Mouse (Mus musculus): ENCODE results near the gene Eng. TPM values are rescaled to one million over a fixed set of nuclear protein-coding genes. Genes with fewer than 3 reads are reported as not detected.

Gene Eng
- polyA plus RNA-seq, 1 experiment from 2014 or later: 113 TPM

GRCm38 (mm10) chr2:32671907-32672595 lies 25.7 kb downstream of the Eng start:
- Histone ChIP-seq H3K9ac (ENCODE audit: low read depth, low read length) (no peak overlapping the region), H3K4me1 (ENCODE audit: control insufficient read depth, insufficient read depth, low read length) (peaks cover 15% of the 10 kb centered on the region; the same call in 1 of the 2 replicates), H3K27ac (ENCODE audit: low read depth, low read length) (0 out of 2 replicates have a peak overlapping the region, but pooled peaks have one; percentile 17), H3K9me3 (replicated peaks; ENCODE audit: control insufficient read depth, low read length) (no peaks in the 10 kb centered on the region), H3K27me3 (ENCODE audit: control insufficient read depth, insufficient read depth, low read length) (no peaks in the 10 kb centered on the region), H3K4me2 (no peak overlapping the region), H3K36me3 (ENCODE audit: control insufficient read depth, insufficient read depth, low read length) (peaks cover 10% of the 10 kb centered on the region; the same call in 1 of the 2 replicates), H3K4me3 (ENCODE audit: low read depth, low read length) (no peak overlapping the region)
- WGBS (ENCODE audit: insufficient replicate concordance): 59% methylated on average over 9 of the region's 9 CpGs
- no peak for ATAC-seq (replicated peaks; ENCODE audit: insufficient number of reproducible peaks, low FRiP score, low TSS enrichment)

- Histone ChIP-seq H3K36me3 (ENCODE audit: control insufficient read depth, insufficient read depth, low read length) (peaks cover 10% of the 10 kb centered on the region; the same call in 1 of the 2 replicates), H3K4me2 (no peak overlapping the region), H3K9me3 (replicated peaks; ENCODE audit: control insufficient read depth, low read length) (no peaks in the 10 kb centered on the region), H3K27ac (ENCODE audit: low read depth, low read length) (no peak overlapping the region), H3K27me3 (ENCODE audit: control insufficient read depth, insufficient read depth, low read length) (no peaks in the 10 kb centered on the region), H3K4me1 (ENCODE audit: control insufficient read depth, insufficient read depth, low read length) (peaks cover 9% of the 10 kb centered on the region; the same call in 1 of the 2 replicates), H3K9ac (ENCODE audit: low read depth, low read length) (no peak overlapping the region), H3K4me3 (ENCODE audit: low read depth, low read length) (no peak overlapping the region)
- WGBS (ENCODE audit: insufficient replicate concordance): 76% methylated on average over 16 of the region's 16 CpGs
- no peak for ATAC-seq (replicated peaks; ENCODE audit: insufficient number of reproducible peaks, low FRiP score, low TSS enrichment)
These were observed 27.0 kb downstream of the Eng start for GRCm38 (mm10) chr2:32673176-32673917.

GRCm38 (mm10) chr2:32676821-32677220 lies 30.4 kb downstream of the Eng start:
- WGBS (ENCODE audit: insufficient replicate concordance): 83% methylated on average over 3 of the region's 3 CpGs
- no peaks in the 10 kb centered on the region for H3K9me3 ChIP-seq (replicated peaks; ENCODE audit: control insufficient read depth, low read length)
- no peak overlapping the region for H3K4me2 ChIP-seq
- no peak overlapping the region for H3K9ac ChIP-seq (ENCODE audit: low read depth, low read length)
- H3K27me3 ChIP-seq (ENCODE audit: control insufficient read depth, insufficient read depth, low read length): no peaks in the 10 kb centered on the region
- H3K36me3 ChIP-seq (ENCODE audit: control insufficient read depth, insufficient read depth, low read length): peaks cover 10% of the 10 kb centered on the region; the same call in 1 of the 2 replicates
- ATAC-seq (replicated peaks; ENCODE audit: insufficient number of reproducible peaks, low FRiP score, low TSS enrichment): no peak
- peaks cover 18% of the 10 kb centered on the region for H3K4me1 ChIP-seq (ENCODE audit: control insufficient read depth, insufficient read depth, low read length)
- H3K27ac ChIP-seq (ENCODE audit: low read depth, low read length): no peak overlapping the region
- no peak overlapping the region for H3K4me3 ChIP-seq (ENCODE audit: low read depth, low read length)

- no peak overlapping the region for H3K4me3 ChIP-seq (ENCODE audit: low read depth, low read length)
- H3K27me3 ChIP-seq (ENCODE audit: control insufficient read depth, insufficient read depth, low read length): no peaks in the 10 kb centered on the region
- H3K9me3 ChIP-seq (replicated peaks; ENCODE audit: control insufficient read depth, low read length): no peaks in the 10 kb centered on the region
- ATAC-seq (replicated peaks; ENCODE audit: insufficient number of reproducible peaks, low FRiP score, low TSS enrichment): no peak
- peaks cover 18% of the 10 kb centered on the region for H3K4me1 ChIP-seq (ENCODE audit: control insufficient read depth, insufficient read depth, low read length)
- no peak overlapping the region for H3K4me2 ChIP-seq
- no peak overlapping the region for H3K9ac ChIP-seq (ENCODE audit: low read depth, low read length)
- WGBS (ENCODE audit: insufficient replicate concordance): 85% methylated on average over 7 of the region's 7 CpGs
- H3K36me3 ChIP-seq (ENCODE audit: control insufficient read depth, insufficient read depth, low read length): peaks cover 9% of the 10 kb centered on the region
- no peak overlapping the region for H3K27ac ChIP-seq (ENCODE audit: low read depth, low read length)
These were observed 31.3 kb downstream of the Eng start for GRCm38 (mm10) chr2:32677683-32678082.

GRCm38 (mm10) chr2:32680051-32680451 lies 33.7 kb downstream of the Eng start:
- no peaks in the 10 kb centered on the region for H3K9me3 ChIP-seq (replicated peaks; ENCODE audit: control insufficient read depth, low read length)
- H3K9ac ChIP-seq (ENCODE audit: low read depth, low read length): peak overlapping the region; percentile 40
- peak overlapping the region; percentile 32 for H3K27ac ChIP-seq (ENCODE audit: low read depth, low read length)
- peaks cover 13% of the 10 kb centered on the region for H3K4me1 ChIP-seq (ENCODE audit: control insufficient read depth, insufficient read depth, low read length)
- 27% methylated on average over 7 of the region's 7 CpGs for WGBS (ENCODE audit: insufficient replicate concordance)
- no peak overlapping the region for H3K4me3 ChIP-seq (ENCODE audit: low read depth, low read length)
- no peaks in the 10 kb centered on the region for H3K27me3 ChIP-seq (ENCODE audit: control insufficient read depth, insufficient read depth, low read length)
- H3K36me3 ChIP-seq (ENCODE audit: control insufficient read depth, insufficient read depth, low read length): peaks cover 12% of the 10 kb centered on the region; the same call in 1 of the 2 replicates
- no peak for ATAC-seq (replicated peaks; ENCODE audit: insufficient number of reproducible peaks, low FRiP score, low TSS enrichment)
- no peak overlapping the region for H3K4me2 ChIP-seq

GRCm38 (mm10) chr2:32680961-32681650 lies 34.7 kb downstream of the Eng start:
- Histone ChIP-seq H3K4me3 (ENCODE audit: low read depth, low read length) (no peak overlapping the region), H3K4me2 (no peak overlapping the region), H3K36me3 (ENCODE audit: control insufficient read depth, insufficient read depth, low read length) (peaks cover 17% of the 10 kb centered on the region), H3K9me3 (replicated peaks; ENCODE audit: control insufficient read depth, low read length) (no peaks in the 10 kb centered on the region), H3K27ac (ENCODE audit: low read depth, low read length) (peak overlapping the region; percentile 29), H3K27me3 (ENCODE audit: control insufficient read depth, insufficient read depth, low read length) (no peaks in the 10 kb centered on the region), H3K4me1 (ENCODE audit: control insufficient read depth, insufficient read depth, low read length) (peaks cover 13% of the 10 kb centered on the region), H3K9ac (ENCODE audit: low read depth, low read length) (no peak overlapping the region)
- WGBS (ENCODE audit: insufficient replicate concordance): 87% methylated on average over 19 of the region's 19 CpGs
- no peak for ATAC-seq (replicated peaks; ENCODE audit: insufficient number of reproducible peaks, low FRiP score, low TSS enrichment)

GRCm38 (mm10) chr2:32681754-32682153 lies 35.4 kb downstream of the Eng start:
- ATAC-seq (replicated peaks; ENCODE audit: insufficient number of reproducible peaks, low FRiP score, low TSS enrichment): no peak
- Histone ChIP-seq H3K9me3 (replicated peaks; ENCODE audit: control insufficient read depth, low read length) (no peaks in the 10 kb centered on the region), H3K9ac (ENCODE audit: low read depth, low read length) (no peak overlapping the region), H3K4me3 (ENCODE audit: low read depth, low read length) (no peak overlapping the region), H3K27me3 (ENCODE audit: control insufficient read depth, insufficient read depth, low read length) (no peaks in the 10 kb centered on the region), H3K36me3 (ENCODE audit: control insufficient read depth, insufficient read depth, low read length) (peaks cover 23% of the 10 kb centered on the region), H3K4me2 (no peak overlapping the region), H3K4me1 (ENCODE audit: control insufficient read depth, insufficient read depth, low read length) (peaks cover 13% of the 10 kb centered on the region), H3K27ac (ENCODE audit: low read depth, low read length) (no peak overlapping the region)
- 59% methylated on average over 6 of the region's 6 CpGs for WGBS (ENCODE audit: insufficient replicate concordance)

GRCm38 (mm10) chr2:32682721-32683417 lies 36.5 kb downstream of the Eng start:
- Histone ChIP-seq H3K27me3 (ENCODE audit: control insufficient read depth, insufficient read depth, low read length) (no peaks in the 10 kb centered on the region), H3K4me1 (ENCODE audit: control insufficient read depth, insufficient read depth, low read length) (peaks cover 13% of the 10 kb centered on the region), H3K4me3 (ENCODE audit: low read depth, low read length) (no peak overlapping the region), H3K4me2 (no peak overlapping the region), H3K9ac (ENCODE audit: low read depth, low read length) (no peak overlapping the region), H3K36me3 (ENCODE audit: control insufficient read depth, insufficient read depth, low read length) (peaks cover 28% of the 10 kb centered on the region), H3K9me3 (replicated peaks; ENCODE audit: control insufficient read depth, low read length) (no peaks in the 10 kb centered on the region), H3K27ac (ENCODE audit: low read depth, low read length) (no peak overlapping the region)
- ATAC-seq (replicated peaks; ENCODE audit: insufficient number of reproducible peaks, low FRiP score, low TSS enrichment): no peak
- WGBS (ENCODE audit: insufficient replicate concordance): 75% methylated on average over 14 of the region's 14 CpGs
